Mouse (Mus musculus) spleen, adult 18-20 months (tissue): ENCODE measurements around the gene Ccdc115.
"Not testable (repeated sequence)": the region's sequence is repeated elsewhere in the genome, so short reads cannot be mapped to it uniquely, and the experiment has no call there.

Experiments
- DNase-seq, 2 experiments: peaks; one replicate each; pipeline ENCODE4 v3.0.0; 2022; ENCODE audit warnings: mixed read lengths in 2 of 2

The Ccdc115 gene

DNA sequence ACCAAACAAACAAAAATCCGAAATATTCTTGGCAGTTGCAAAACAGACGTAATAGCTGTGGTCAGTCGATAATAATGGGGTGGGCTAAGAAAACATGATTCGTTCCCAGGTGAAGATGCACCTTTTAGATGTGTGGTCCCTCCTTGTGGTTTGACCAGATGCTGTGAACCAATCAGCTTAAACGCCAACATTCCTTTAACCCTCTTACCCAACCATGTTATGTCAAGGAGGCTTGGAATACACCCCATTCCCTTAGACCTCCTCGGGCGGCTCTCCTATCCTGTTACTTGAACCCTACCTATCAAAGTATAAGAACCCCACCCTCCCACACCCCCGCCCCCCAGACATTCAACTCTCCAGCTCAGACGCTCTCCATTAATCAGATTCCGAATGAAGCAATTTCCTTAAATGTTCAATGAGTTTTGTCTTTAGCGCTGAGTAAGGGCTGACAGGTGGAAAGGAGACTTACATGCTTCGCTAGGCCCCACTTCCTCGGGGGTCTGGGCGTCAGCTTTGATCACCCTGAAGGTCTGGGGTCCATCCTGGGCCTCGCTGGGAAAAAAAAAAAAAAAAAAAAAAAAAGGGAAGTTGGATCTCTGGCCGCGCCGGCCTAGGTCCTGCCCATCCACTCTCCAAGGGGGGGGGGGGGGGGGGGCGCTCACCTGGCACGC is 956 bp downstream of the Ccdc115 start:
- DNase-seq, result no peak

- not testable (repeated sequence) for DNase-seq
These were observed 2.1 kb downstream of the Ccdc115 start for GRCm38 (mm10) chr1:34437366-34437765.

DNA sequence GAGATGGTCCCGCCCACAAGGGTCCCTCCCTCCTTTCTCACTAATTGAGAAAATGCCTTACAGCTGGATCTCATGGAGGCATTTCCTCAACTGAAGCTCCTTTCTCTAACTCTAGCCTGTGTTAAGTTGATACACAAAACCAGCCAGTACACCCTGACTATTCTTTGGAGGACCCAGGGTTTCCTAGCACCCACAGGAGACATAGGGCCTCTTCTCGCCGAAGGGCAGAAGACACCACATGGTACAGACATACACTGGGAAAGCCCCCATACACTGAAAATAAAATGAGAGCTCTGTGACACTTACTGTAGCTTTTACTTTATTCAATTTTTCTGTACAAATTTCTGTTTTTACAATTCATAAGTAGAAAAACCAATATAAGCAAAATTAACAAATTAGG is 3.1 kb downstream of the Ccdc115 start:
- DNase-seq, result no peak

DNA sequence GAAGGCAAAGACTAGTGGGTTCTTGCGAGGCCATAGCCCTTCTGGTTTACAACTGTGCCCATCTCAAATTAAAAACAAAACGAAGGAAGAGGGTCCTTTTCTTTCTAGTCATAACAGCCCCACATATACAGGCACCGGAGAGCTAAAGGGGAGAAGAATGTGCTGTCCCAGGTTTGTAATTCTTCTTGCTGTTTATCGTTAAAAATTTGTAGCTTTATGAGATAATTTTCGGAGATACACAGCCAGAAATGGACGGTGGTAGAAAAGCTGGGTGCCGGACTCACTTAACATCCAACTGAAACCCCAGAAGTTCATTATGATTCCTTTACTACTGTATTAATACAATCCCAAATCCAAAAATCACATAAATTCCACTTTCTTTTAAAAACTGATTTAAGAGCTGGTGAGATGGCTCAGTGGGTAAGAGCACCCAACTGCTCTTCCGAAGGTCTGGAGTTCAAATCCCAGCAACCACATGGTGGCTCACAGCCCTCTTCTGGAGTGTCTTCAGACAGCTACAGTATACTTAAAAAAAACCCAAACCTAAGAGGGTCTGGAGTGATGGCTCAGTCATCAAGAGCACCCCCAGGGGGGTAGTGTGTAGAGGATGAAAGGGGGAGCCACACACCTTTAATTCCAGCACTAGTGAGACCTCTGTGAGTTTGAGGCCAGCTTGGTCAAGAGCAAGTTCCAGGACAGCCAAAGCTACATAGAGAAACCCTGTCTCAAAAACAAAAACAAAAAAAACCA is 3.9 kb downstream of the Ccdc115 start:
- DNase-seq, result no peak

DNA sequence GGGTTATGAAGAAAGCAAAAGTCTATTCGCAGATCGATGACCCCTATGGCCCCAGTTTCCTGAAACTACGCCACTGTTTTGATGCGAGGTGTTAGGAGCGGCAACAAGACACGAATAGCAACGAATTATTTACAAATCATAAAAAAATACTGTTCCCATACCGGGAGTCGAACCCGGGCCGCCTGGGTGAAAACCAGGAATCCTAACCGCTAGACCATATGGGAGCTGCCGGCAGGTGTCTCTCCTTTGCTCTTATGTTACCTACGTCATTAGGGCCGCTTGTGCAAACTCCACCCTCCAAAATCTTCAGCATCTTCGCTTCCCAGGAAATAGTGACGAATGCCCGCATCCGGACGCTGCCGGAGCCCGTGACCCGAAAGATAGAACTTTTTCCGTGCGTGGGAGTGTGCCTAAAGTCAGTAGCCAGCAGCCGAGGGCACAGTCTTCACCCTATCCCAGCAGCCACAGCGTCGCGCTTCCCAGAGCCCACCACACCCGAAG is 4.8 kb downstream of the Ccdc115 start:
- DNase-seq, result peak; percentile 78 to 85

DNA sequence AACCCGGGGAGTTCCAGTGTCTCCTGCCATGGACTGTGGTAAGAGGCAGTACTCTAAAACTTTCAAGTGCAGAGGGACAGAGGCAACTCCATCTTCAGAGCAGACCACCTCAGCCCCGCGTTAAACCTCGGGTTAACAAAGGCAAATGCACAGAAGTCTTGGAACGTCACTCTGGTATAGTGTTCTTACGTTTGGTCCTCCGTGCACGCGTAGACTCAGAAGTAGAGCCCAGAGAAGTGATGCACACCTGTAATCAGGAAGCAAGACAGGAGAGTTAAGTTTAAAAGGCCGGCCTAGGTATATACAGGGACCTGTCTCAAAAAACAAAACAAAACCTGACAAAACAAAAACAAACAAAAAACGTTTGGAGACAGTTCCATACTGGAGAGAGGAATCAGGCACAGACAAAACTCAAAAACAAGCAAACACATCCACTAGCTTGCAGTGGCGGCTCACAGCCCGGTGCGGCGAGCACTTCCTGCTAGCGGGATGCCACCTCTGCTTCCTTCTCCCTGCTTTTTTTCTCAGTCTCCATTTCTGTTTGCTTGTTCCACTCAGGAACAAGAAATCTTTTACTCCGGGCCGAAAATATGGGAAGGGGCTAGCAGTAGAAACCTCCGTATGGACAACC is 5.5 kb downstream of the Ccdc115 start:
- DNase-seq, result peak in 1 of 2 experiments; percentile 31

DNA sequence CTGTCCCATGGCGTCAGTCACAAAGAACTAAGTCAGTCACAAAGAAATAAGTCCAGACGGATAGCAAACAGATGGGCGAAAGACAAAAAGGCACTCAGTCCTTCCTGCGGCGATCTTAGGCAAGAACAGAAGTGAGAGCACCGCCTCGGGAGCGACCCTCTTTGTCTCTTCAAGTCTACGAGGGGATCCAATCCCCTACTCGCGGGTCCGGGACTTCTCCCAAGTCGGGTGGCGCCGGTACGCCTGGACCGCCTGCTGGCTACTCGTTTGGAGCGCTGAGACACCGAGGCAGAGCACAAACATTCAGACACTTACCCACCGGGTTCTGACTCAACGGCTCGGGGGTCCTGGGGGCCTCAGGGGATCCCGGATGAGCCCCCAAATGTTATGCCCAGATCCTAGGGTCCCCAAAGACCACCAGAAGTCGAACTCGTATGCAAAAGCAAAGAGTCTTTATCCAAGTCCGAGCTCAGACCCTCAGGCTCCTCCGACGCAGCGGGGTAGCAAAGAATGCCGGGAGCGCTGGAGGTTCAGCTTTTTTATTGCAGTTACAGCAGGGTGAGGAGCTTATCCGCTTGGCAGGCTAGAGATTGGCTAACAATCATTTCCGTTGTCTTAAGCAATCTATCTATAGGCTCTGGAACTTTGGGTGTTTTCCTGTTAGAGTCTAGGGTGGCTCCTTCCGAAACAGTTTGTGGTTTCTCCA is 6.5 kb downstream of the Ccdc115 start:
- peak in 1 of 2 experiments; percentile 28 for DNase-seq

- DNase-seq, result no peak
These were observed 7.1 kb downstream of the Ccdc115 start for GRCm38 (mm10) chr1:34432411-34432775.

- DNase-seq, result no peak
These were observed 8.0 kb downstream of the Ccdc115 start for GRCm38 (mm10) chr1:34431431-34431830.

DNA sequence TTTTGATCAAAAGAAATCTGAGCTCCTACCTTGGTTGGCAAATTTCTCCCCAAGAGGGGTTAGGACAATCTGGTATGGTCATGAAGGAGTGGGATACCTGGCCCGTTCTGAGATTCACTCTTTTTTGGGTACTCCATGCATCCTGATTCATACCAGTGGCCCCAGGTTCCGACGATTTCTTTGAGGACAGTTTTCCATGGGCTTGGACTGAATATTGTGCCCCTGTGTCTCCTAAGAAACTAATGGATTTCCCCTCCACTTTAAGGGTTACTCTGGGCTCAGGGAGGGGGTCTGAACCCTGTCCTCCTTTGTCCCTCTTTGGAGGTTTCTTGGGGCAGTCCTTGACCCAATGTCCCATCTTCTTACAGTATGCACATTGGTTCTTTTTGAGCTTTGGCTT is 8.5 kb downstream of the Ccdc115 start:
- no peak for DNase-seq

GRCm38 (mm10) chr1:34429281-34429680 is 10.2 kb downstream of the Ccdc115 start:
- no peak for DNase-seq

DNA sequence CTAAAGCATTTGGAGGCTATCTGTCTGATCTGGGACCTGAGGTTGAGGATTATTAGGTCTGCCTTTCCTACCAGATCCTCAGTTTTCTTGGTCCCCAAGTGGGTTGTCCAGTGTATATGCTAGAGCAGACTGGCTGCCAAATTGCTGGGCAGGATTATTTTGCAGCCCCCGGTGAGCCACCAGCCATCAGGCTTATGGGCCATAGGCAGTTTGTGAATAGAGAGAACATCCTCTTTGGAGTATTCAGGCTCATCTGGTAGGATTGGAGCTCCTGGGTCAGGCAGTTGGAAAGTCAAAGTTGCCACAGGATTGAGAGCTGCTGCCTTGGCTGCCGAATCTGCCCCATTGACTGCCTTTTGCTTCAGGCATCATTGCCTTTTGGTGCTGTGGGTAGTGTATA is 11.0 kb downstream of the Ccdc115 start:
- no peak for DNase-seq

- no peak for DNase-seq
These were observed 40.1 kb downstream of the Ccdc115 start for GRCm38 (mm10) chr1:34399182-34399953.

- DNase-seq, result no peak
These were observed 43.2 kb downstream of the Ccdc115 start for GRCm38 (mm10) chr1:34396321-34396720.

- no peak for DNase-seq
These were observed 50.1 kb downstream of the Ccdc115 start for GRCm38 (mm10) chr1:34389234-34389891.

DNA sequence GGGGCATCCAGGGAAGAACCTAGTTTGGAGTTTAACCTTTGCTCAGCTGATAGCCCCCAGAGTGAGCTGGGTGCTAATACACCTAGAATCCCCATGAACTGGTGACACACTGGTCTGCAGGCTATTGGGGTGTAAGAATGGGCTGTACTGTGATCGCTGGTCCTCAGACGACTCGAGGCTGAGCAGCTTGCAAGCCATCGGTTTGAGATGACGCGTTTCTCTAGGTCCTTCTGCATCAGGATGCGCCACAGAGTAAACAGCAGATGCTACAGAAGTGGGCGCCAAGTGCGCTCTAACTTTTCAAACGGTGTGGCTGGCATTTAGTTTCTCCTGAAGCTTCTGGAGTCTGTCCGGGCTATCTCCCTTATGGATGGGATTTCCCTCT is 50.6 kb downstream of the Ccdc115 start:
- DNase-seq, result no peak

DNA sequence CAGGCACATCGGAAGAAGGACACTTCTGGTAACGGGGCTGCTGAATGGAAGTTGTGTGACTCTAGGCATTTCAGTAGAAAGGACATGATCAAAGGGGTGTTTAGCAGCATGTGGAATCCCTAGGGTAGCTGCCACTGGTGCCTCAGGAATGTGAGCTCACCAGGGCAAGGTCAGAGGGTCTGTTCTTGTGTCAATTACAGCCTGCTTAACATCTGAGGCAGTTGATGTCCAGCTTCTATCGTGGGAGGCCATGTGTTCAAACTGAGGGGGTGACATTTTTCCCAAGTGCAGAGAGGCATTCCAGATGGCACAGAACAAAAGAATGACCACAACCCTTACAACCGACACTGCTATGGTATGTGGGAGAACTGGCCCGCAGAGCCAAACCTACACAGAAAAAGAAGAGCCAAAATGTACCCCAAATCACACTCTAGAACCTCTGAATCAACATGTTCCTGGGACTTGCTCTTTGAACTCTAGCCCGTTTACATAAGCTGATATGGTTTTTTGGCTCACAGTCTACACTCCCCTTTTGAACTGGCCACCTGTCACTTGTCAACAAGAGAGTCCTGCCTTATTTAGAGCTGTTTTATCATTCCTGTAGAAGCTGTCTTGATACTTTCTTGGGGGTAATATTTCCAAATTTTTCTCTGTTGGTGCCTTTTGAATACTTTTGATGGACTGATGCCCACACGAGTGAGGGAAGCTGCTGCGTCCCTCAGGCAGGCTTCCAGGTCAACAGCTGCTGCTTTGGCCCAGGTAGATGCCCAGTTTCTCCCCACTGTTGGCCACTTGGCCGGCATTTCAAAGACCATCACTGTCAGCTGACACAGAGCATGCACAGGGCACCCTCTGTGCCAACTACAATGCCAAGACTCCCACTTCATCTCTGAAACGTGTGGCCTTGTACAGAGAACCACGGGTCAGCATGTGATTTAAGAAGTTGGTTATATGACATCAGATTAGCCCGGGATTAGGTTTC is 51.8 kb downstream of the Ccdc115 start:
- DNase-seq, result no peak
